Mouse (Mus musculus) cerebellum, adult 2 months (tissue): ENCODE measurements around the gene 2610028H24Rik.

Experiments
- CTCF ChIP-seq: fragments of 200-500 bp; IDR thresholded peaks from 2 replicates; pipeline ENCODE4 v1.5.1; 2011; ENCODE audit warnings: low read depth, mild to moderate bottlenecking, control low read depth, low read length, moderate library complexity, borderline replicate concordance; ENCODE audit not compliant: insufficient read depth
- POLR2A ChIP-seq: fragments of 200-500 bp; IDR thresholded peaks from 2 replicates; pipeline ENCODE4 v1.6.1; 2011; ENCODE audit warnings: low read length, control low read depth, borderline replicate concordance; ENCODE audit not compliant: insufficient read depth

GRCm38 (mm10) chr10:76468203-76469162 is 19.6 kb downstream of the 2610028H24Rik start, which contains the start of the genes Mcm3ap and Ybey:
- TF ChIP-seq CTCF (peak; percentile 33; the same call in 1 of the 2 replicates), POLR2A (peak; percentile 72; the same call in 1 of the 2 replicates)
